Mouse (Mus musculus) limb, embryonic 14.5 days (tissue): ENCODE measurements around the gene Pappa2. TPM values are rescaled to one million over a fixed set of nuclear protein-coding genes. Genes with fewer than 3 reads are reported as not detected.

Experiments
- ATAC-seq: fragments of 200-750 bp; cut with Nextera tagmentation; 2 replicates; pipeline ENCODE4 v1.8.0; 2017; ENCODE audit warnings: low read depth, moderate number of reproducible peaks, moderate TSS enrichment; ENCODE audit not compliant: low FRiP score
- DNase-seq: peaks from one replicate; pipeline ENCODE4 v3.0.0-alpha.2; 2015; ENCODE audit warnings: low spot score
- H3K27ac ChIP-seq: fragments of 300-500 bp; sonication (generic); replicated peaks from 2 replicates; pipeline ENCODE4 v1.5.1; 2014; ENCODE audit warnings: low read depth, mild to moderate bottlenecking, low read length, moderate library complexity, mixed read lengths
- H3K27me3 ChIP-seq: fragments of 300-500 bp; sonication (generic); 2 replicates; pipeline ENCODE4 v1.6.1; 2014; ENCODE audit warnings: low read length, mixed read lengths; ENCODE audit not compliant: control insufficient read depth, insufficient read depth
- H3K36me3 ChIP-seq: fragments of 300-500 bp; sonication (generic); 2 replicates; pipeline ENCODE4 v1.6.1; 2014; ENCODE audit warnings: mild to moderate bottlenecking, low read length, moderate library complexity, mixed read lengths; ENCODE audit not compliant: control insufficient read depth, insufficient read depth
- H3K4me1 ChIP-seq: fragments of 300-500 bp; sonication (generic); 2 replicates; pipeline ENCODE4 v1.6.1; 2014; ENCODE audit warnings: antibody characterized with exemption, low read length, mixed read lengths; ENCODE audit not compliant: control insufficient read depth, insufficient read depth
- H3K4me2 ChIP-seq: fragments of 300-500 bp; sonication (generic); replicated peaks from 2 replicates; pipeline ENCODE4 v1.6.1; 2014; ENCODE audit warnings: low read depth, mild to moderate bottlenecking, low read length, moderate library complexity; ENCODE audit not compliant: severe bottlenecking
- H3K4me3 ChIP-seq: fragments of 300-500 bp; sonication (generic); replicated peaks from 2 replicates; pipeline ENCODE4 v1.5.1; 2014; ENCODE audit warnings: low read length
- H3K9ac ChIP-seq: fragments of 300-500 bp; sonication (generic); 2 replicates; pipeline ENCODE4 v1.6.1; 2014; ENCODE audit warnings: mild to moderate bottlenecking, low read depth, low read length, moderate library complexity; ENCODE audit not compliant: severe bottlenecking
- H3K9me3 ChIP-seq: fragments of 300-500 bp; sonication (generic); 2 replicates; pipeline ENCODE4 v1.6.1; 2016; ENCODE audit warnings: low read length; ENCODE audit not compliant: control insufficient read depth
- POLR2A ChIP-seq: fragments of 200-500 bp; IDR thresholded peaks from 2 replicates; pipeline ENCODE4 v1.8.0; 2012; ENCODE audit warnings: inconsistent platforms, mild to moderate bottlenecking, moderate library complexity, borderline replicate concordance; ENCODE audit not compliant: insufficient read depth, insufficient read length; ENCODE audit errors: extremely low read depth
- WGBS: fragments of 180-500 bp; shearing (Covaris S2); extraction: QIAGEN DNeasy Blood & Tissue Kit; methylation state at CpG from one replicate; pipeline ENCODE4 v1.1.7; 2014; 5-methylcytosine and 5-hydroxymethylcytosine counted together
- polyA plus RNA-seq, 2 experiments: library from polyadenylated mRNA; depleted of rRNA in 1 of 2; stranded (reverse) in 1 of 2; unstranded in 1 of 2; fragments of >200 nt; fragmentation: Nextera tagmentation in 1 of 2; extraction: Ambion mirVana in 1 of 2; gene quantifications; 2 replicates each; pipeline versions ENCODE4 v1.2.1 to v1.2.3; 2012 to 2014

Gene Pappa2
- polyA plus RNA-seq, 2 experiments = 3.8 to 5.2 TPM

DNA sequence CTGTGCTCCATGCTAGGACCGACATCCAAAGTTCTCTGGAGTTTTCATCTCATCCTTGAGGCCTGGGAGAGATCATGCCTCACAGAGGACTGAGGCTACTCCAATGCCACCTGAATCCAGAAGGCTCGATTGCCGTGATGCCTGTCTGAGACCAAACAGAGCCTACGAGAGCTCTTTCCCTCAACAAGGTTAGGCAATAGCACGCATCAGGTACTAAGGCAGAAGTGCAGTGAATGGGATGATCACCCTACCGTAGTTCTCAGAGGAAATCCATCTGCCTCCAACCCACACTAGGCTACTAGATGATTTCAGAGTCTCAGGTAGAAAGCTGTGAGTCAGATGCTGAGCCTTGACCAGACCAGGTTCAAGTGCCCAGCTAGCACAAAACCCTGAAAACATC lies 31.2 kb downstream of the Pappa2 start:
- Histone ChIP-seq H3K27ac (no peak overlapping the region), H3K4me3 (no peak overlapping the region), H3K36me3 (no peaks in the 10 kb centered on the region), H3K4me2 (no peak overlapping the region), H3K4me1 (no peaks in the 10 kb centered on the region; the same call in 1 of the 2 replicates), H3K9me3 (no peaks in the 10 kb centered on the region), H3K27me3 (no peaks in the 10 kb centered on the region), H3K9ac (no peak overlapping the region)
- no peak for ATAC-seq
- no peak for DNase-seq
- TF ChIP-seq POLR2A = no peak
- 80% methylated on average over 6 of the region's 6 CpGs for WGBS

DNA sequence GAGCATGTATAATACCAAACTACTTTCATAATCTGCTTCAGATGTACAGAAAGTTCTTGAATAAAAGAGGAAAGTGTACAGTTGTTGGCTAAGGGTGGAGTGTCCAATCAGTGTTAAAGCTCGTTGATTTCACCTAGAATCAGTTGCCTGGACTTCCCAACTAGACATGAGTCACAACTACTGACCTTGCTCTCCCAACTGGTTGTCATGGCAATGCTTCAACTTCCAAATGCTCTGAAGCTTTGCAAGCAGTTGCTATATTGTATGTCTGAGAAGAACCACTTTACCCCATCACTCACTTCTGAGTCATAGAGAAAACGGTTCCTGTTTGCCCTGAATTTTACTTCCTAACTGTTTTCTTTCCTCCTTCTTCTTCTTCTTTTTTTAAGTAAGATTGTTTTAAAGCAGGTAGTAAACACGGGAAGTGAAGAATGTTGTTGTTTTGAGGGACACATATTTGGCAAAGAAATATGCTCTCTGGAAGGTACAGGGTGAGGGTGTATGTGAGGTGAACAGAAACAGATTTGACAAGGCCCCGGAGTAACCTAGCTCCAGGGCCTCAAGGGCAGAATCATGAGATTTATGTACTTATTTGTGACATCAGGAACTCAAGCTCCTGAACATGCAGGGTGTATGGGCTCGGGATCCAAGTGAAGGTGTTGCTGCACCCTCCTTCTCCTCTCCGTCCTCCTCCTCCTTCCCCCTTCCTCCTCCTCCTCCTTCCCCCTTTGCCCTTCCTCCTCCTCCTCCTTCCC lies 32.1 kb downstream of the Pappa2 start:
- no peak overlapping the region for H3K9ac ChIP-seq
- no peaks in the 10 kb centered on the region for H3K36me3 ChIP-seq
- 60% methylated on average over 6 of the region's 6 CpGs for WGBS
- H3K4me1 ChIP-seq = no peaks in the 10 kb centered on the region; the same call in 1 of the 2 replicates
- H3K27ac ChIP-seq = no peak overlapping the region
- ATAC-seq (no peak), DNase-seq (no peak)
- TF ChIP-seq POLR2A = no peak
- H3K4me2 ChIP-seq = no peak overlapping the region
- H3K4me3 ChIP-seq = no peak overlapping the region
- no peaks in the 10 kb centered on the region for H3K27me3 ChIP-seq
- no peaks in the 10 kb centered on the region for H3K9me3 ChIP-seq

DNA sequence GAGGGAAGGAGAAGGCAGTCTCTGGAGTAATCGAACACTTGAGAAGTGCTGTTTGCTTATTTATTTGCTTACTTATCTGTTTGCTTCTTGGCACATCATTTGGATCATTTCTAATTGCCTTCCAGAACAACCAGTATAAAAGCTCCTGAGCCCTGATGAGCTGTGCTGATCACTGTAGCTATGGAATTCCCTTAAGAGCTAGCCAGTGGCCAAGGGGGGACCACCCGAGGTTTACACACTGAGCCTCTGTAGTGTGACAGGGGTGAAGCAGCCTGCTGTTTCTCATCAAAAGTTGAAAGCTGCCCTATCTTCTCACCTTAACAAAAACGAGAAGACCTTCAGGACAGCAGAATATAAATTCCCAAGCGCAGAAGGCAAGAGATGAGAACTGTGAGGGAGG lies 35.4 kb downstream of the Pappa2 start:
- Histone ChIP-seq H3K4me2 (no peak overlapping the region), H3K9ac (no peak overlapping the region), H3K27ac (no peak overlapping the region), H3K9me3 (no peaks in the 10 kb centered on the region), H3K4me1 (no peaks in the 10 kb centered on the region; the same call in 1 of the 2 replicates), H3K4me3 (no peak overlapping the region), H3K36me3 (no peaks in the 10 kb centered on the region), H3K27me3 (no peaks in the 10 kb centered on the region)
- DNase-seq = no peak
- WGBS = 46% methylated on average over 4 of the region's 4 CpGs
- no peak for ATAC-seq
- TF ChIP-seq POLR2A = no peak

- H3K4me3 ChIP-seq = no peak overlapping the region
- no peak for DNase-seq
- H3K4me2 ChIP-seq = no peak overlapping the region
- TF ChIP-seq POLR2A = no peak
- H3K27me3 ChIP-seq = no peaks in the 10 kb centered on the region
- WGBS = 30% methylated on average over 3 of the region's 3 CpGs
- no peak overlapping the region for H3K9ac ChIP-seq
- H3K9me3 ChIP-seq = no peaks in the 10 kb centered on the region
- no peak for ATAC-seq
- H3K4me1 ChIP-seq = no peaks in the 10 kb centered on the region
- no peaks in the 10 kb centered on the region for H3K36me3 ChIP-seq
- H3K27ac ChIP-seq = no peak overlapping the region
Measured at GRCm38 (mm10) chr1:158942864-158943263, 37.4 kb downstream of the Pappa2 start.

DNA sequence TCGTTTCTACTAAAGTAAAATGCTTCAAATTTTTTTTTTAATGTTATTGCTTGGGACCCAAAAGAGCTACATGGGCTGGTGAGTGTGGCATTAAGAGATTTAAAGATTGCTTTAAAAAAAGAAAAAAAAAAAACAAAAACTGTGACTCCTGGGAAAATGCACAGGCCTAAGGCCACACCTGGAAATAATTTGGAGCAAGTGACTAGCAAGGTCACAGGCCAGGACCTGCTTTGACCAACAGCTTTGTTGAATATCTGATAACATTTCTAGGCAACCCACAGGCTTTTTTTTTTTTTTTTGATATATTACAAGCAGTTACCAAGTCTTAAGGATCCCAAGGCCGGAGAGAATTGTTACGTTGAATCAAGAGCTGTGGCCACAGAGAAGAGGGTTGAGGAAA lies 39.3 kb downstream of the Pappa2 start:
- DNase-seq (no peak), ATAC-seq (no peak)
- no peaks in the 10 kb centered on the region for H3K9me3 ChIP-seq
- H3K4me1 ChIP-seq = no peaks in the 10 kb centered on the region
- no peak overlapping the region for H3K9ac ChIP-seq
- WGBS = 44% methylated on average over 3 of the region's 3 CpGs
- no peak overlapping the region for H3K4me2 ChIP-seq
- no peak for TF ChIP-seq POLR2A
- no peaks in the 10 kb centered on the region for H3K27me3 ChIP-seq
- H3K27ac ChIP-seq = no peak overlapping the region
- no peak overlapping the region for H3K4me3 ChIP-seq
- no peaks in the 10 kb centered on the region for H3K36me3 ChIP-seq
